Mouse (Mus musculus) ovary, postnatal 36 days (tissue): Measurements from ENCODE around the gene Cbln3.
A peak's percentile ranks its signal among the peaks of the same experiment; 100 is the strongest.

Source experiments
- DNase-seq: peaks from one replicate; pipeline ENCODE4 v3.0.0; 2022; ENCODE audit warnings: low spot score, mixed read lengths

Gene Cbln3

DNA sequence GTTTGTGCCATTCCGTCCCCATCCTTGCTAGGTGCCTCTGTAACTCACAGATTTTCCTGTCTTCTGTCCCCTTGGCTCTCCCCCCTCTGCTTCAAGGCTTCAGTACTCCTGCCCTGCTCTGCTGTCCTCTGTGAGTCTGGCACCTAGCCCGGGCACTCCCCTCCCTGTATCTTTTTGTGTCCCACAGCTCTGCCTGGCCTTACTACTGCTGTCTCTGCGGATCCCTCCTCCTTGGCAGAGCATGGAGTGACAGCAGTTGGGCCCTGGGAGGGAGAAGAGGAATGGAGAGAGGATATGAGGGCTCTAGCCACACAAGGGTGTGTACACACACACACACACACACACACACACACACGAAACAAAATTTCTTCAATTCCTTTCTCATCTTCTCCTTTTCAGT, at the start of gene Cbln3:
Gene Cbln3 (minus strand): TSS at position 227 of the 400 bp plus-strand sequence.
- peak; percentile 80 for DNase-seq

- DNase-seq, result no peak
These were observed 49.4 kb upstream of the Cbln3 start for GRCm38 (mm10) chr14:55933586-55933985.

DNA sequence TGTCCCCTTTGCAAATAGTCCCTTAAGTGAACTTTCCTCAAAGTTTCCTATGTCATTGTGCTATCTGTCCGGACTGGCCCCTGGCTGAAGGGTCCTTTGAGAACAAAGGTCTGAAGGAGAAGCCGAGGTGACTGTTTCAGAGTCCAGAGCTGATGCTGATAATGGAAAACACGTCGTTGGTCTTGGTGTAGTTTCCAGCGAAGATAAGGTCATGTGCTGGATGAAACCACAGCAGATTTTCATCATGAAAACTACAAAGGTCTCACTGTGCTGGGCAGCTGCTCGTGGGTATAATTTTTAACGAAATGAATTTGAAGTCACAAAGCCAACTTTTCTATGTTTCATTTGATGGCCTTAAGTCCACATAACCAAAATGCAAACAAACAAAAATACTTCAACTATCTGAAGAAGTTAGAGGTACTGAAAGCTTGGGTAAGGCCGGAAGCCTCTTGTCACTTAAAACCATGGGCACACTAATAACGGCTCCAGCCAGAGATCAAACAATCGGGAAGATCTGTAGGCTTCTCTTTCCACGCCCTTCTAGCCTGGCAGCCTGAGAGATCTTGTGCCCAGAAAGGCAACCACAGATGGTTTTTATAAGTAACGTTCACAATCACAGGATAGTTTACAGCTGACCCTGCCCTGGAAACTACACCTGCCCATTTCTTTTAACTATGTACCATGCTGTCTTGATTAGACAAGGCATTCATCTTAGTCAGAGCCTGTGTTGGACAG, 45.2 kb upstream of the Cbln3 start:
- DNase-seq, result no peak

- no peak for DNase-seq
These were observed 42.7 kb upstream of the Cbln3 start for GRCm38 (mm10) chr14:55926847-55927246.

- no peak for DNase-seq
These were observed 38.5 kb upstream of the Cbln3 start for GRCm38 (mm10) chr14:55922475-55923232.

DNA sequence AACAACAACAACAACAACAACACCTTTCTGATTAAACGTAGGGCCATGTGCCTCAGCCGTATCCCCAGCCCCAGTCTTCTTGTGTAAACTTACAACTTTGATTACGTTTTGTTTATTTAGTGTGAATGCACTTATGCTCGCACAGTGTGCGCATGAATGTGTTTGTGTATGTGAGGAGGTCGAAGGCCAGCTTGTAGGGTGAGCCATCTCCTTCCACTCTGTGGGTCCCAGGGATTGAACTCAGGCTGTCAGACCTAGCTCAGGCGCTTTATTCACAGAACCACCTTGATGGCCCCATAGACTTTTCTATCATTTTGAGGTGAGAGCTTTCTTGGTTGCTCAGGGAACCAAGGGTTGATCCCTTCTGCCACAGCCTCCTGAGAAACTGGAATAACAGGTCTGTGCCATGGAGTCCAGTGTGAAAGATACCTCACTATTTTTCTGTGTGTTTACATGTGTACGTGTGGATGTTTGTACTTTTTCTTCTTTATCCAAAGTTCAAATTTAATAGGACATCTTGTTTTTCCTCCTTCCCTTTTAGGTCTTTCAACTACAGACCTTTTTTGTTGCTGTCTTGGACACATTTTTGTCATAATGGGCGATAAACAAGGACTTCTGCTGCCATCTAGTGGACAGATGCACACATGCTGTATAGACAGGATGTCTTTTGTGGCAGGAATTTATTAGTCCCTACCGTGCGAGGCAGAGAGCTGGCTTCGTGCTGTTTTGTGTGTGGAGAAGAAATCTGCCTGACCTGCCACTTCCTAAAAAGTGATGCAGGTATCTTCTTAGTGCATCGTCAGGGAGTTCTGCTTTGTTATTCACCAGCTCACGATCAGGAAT, 34.3 kb upstream of the Cbln3 start:
- peak; percentile 27 for DNase-seq

DNA sequence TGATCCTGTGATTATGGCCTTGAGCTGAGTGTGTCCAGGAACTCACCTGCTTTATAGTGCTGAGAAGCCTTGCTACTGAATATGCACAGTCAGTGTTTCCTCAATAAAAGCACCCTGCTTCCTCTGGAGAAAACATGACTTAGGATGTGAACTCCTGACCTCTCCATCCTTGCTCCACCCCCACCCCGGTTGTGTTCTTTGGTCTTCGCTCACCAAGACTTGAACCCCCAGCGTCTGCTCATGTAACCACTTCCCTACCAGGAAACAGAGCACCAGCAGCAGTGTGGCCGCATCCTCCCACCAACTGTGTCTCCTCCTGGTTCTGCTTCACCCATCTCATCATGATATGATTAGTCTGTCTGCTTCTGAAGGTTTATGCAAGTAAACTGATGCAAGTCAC, 29.2 kb upstream of the Cbln3 start:
- no peak for DNase-seq

- DNase-seq, result no peak
These were observed 21.3 kb upstream of the Cbln3 start for GRCm38 (mm10) chr14:55905518-55905917.

GRCm38 (mm10) chr14:55900414-55900755, 16.2 kb upstream of the Cbln3 start:
- DNase-seq, result no peak

GRCm38 (mm10) chr14:55899701-55900413, 15.7 kb upstream of the Cbln3 start, which contains the start of gene Sdr39u1:
TSS of gene Sdr39u1 (minus strand) at chr14:55900293.
- peak; percentile 79 for DNase-seq

- no peak for DNase-seq
These were observed 14.8 kb upstream of the Cbln3 start for GRCm38 (mm10) chr14:55898947-55899346.

DNA sequence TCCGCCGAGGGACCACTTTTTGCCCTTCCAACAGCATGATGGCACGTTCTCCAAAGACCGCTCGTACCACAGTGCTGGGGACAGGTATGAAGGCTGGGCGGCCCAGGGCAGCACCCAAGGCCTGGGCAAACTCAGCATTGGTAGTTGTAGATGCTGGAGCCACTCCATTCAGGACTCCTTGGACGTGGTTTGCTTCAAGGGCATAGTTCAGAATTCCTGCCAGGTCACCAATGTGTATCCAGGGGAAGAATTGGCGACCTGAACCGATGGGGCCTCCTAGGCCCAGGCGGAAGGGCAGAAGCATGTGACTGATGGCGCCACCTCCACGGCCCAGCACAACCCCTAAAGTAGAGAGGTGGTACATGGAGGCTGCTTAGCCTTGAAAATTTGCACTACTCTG, 13.5 kb upstream of the Cbln3 start:
- DNase-seq, result no peak

GRCm38 (mm10) chr14:55886571-55887382, 2.6 kb upstream of the Cbln3 start:
- DNase-seq, result no peak

DNA sequence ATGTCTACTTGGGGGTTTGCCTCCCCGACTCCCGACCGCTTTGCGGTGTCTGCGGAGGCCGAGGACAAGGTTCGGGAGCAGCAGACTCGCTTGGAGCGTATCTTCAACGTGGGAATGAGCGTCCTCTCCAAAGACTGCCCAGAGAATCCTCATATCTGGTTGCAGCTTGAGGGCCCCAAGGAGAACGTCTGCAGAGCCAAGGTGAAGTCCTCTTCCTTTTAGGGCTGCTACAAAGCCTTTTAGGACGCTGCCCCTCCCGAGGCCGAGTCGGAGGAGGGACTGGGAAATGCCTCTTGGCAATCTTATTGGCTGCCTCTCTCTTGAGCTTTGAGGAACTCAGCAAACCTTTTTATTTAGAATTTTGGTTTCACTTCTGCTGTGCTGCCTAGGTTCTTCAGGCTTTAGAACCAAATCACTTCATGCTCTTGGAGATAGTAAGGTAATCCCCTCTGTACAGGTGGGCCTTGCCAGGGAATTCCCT, 1.6 kb upstream of the Cbln3 start:
- peak; percentile 57 for DNase-seq

DNA sequence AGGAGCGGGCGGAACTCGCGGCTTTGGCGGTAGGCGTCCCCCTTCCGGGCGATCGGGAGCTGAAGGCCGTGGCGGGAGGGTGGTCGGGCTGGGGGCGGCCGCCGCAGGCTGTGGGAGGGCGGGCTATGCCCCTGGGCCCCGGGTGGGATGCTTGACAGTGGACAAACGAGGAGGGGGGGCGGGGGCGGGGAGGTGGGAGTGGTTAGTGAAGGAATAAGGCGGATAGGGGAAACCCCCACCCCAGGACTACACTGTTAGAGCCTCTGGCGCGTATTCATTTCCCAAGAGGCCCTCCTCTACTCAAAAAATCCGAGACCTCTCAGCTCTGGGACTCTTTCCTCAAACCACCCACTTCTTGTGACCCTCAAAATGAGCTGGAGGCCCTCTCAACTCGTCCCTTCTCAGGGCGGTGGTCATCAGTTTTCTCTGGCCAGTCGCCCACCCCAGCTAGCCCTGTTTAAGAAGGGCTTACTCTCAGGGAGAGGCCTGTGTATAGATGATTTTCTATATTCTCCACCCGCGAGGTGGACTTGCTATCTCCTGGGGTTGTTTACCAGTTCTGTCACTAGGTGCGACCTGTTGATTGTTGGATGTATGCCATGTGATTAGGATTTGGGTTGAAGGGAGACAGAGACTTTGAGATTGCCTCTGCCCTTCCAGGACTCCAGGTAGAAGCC, 1.1 kb upstream of the Cbln3 start:
- no peak for DNase-seq

GRCm38 (mm10) chr14:55884713-55885113, 521 bp upstream of the Cbln3 start, which contains the start of gene Khnyn:
TSS of gene Khnyn (plus strand) at chr14:55884947.
- peak; percentile 93 for DNase-seq

GRCm38 (mm10) chr14:55883663-55884062, 529 bp downstream of the Cbln3 start:
- no peak for DNase-seq

DNA sequence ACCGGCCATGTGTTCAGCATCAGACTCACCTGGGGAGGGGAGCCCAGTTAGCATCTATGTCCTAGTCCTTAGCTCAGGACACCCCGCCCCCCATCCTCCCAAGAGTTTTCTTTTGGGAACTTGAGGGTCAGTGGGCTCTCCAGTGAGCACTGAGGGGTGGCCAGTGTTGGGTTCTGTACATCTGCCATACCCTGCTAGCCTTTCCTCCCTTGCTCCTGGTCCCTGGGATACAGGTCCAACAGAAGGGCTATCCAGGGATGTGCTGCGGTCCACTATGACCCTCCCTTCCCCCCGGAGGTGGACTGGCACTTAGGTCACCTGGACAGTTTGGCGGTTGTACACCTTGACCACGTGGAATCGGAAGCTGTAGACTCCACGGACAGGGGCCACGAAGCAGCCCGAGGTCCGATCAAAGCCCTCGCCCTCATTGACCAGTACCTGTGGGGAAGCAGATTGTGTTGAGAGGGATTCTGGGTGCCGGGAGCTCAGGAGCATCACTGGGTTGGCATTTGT, 987 bp downstream of the Cbln3 start:
- no peak for DNase-seq

- no peak for DNase-seq
These were observed 2.0 kb downstream of the Cbln3 start for GRCm38 (mm10) chr14:55882171-55882641.

DNA sequence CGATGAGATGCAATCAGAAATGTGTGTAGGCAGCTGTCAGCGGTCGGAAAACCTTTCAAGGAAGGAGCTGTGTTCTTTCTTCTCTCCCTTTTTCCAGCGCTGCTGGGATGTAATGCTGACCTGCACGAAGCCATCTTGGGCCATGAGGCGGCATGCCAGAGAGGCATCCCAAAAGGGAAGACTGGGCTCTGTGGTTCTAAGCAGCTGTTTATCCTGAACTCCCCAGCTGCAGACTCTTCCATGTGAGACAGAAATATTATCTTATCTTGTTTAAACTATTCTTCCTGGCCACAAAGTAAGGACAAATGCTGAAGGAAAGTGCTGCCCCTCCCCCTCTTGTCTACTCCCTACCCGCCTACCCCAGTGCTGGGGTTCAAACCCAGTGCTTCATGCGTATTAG, 3.2 kb downstream of the Cbln3 start:
- DNase-seq, result no peak
